Mouse (Mus musculus): Measurements from ENCODE around the gene Islr.

Gene Islr

GRCm38 (mm10) chr9:58110787-58111186 is 93.3 kb downstream of the Islr start:
- DNase-seq, result no peak

DNA sequence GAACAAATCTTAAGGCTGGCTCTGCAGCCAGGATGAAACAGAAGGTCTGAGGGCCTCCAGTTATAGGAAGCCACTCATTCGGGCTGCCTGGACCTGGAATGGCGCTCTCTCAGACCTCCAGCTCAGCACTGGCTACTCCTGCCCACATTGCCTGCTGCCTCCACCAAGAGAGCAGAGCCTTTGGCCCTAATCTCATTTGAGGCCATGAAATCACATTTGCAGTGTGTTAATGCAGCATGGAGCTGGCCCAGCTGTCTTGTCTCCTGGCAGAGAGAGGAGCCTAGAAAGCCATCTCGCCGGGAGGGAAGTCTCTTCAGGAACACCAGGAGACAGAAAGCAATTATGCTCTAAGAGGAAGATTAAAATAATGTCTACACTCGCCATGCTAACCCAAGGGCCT is 96.6 kb downstream of the Islr start:
- DNase-seq, result no peak

All from spleen, adult 18-20 months (tissue).